Mouse (Mus musculus): Measurements from ENCODE around the gene Ugt8a. TPM values are rescaled to one million over a fixed set of nuclear protein-coding genes. Genes with fewer than 3 reads are reported as not detected.

Gene Ugt8a
- under 1 TPM; 0.17 to 0.72 TPM for total RNA-seq (2021)
- long read RNA-seq, experiment 1: 0 reads
- long read RNA-seq, experiment 2: 0 reads

DNA sequence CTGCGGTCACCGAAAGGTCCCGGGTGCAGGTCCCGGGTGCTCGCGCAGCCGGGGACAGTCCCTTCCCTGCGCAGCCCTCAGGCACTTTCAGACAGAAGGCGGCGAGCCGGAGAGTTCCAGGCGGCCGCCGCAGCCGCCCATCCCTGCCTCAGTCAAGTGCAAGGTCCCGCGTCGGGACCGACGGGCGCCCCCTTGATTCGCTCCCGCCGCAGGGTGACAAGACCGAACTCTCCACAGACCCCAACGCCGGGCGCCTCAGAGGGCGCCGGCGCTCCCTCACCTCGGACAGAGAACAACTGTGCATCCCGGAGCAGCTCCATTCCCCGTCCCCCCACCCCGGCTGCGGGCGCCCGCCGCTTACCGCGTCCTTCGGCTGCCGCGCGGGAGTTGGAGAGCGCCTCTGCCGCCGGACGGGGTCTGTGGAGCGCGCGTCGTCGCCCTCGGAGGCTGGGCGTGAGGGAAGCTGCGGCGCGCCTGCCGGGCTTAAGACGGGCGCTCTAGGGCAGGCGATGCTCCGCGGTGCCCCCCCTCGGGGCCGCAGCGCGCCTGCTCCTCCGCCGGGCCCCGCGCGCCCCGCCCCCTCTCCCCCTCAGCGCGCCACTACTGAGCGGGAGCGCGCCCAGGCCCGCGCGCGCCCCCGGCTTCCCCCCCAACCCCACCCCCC is at the start of gene Ugt8a:
Gene Ugt8a, minus strand, starts transcription at position 528 of the 664 bp plus-strand sequence.
- intact Hi-C loops (cut with DNase I): no loop called here
- peak in 1 of 2 experiments; percentile 1 for DNase-seq

- no peak for DNase-seq
- intact Hi-C loops (cut with DNase I): no loop called here
These were observed 48.2 kb upstream of the Ugt8a start for GRCm38 (mm10) chr3:125986639-125987038.

- intact Hi-C loops (cut with DNase I): no loop called here
- DNase-seq: no peak
These were observed 45.4 kb upstream of the Ugt8a start for GRCm38 (mm10) chr3:125983707-125984420.

- intact Hi-C loops (cut with DNase I): no loop called here
- DNase-seq: no peak
These were observed 41.1 kb upstream of the Ugt8a start for GRCm38 (mm10) chr3:125979475-125979874.

DNA sequence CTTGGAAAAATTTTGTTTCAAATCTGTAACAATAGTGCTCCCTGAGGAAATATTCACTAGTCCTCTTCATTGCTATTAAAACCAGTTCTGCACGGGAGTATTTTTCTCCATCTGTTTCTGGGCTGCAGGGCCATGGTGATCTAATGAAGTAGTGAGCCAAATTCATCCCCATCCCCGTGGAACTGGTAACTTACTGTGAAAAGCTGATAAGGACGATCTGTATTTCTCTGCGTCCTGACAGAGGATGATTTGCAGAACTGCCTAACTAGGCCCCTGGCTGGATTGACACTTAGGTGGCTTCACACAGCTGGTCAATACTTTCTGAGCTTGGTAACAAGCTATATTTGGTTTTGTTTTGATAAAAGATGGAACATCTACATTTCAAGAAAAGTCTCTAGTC is 37.5 kb upstream of the Ugt8a start:
- DNase-seq: no peak
- intact Hi-C loops (cut with DNase I): no loop called here

- DNase-seq: no peak
- intact Hi-C loops (cut with DNase I): no loop called here
These were observed 31.0 kb upstream of the Ugt8a start for GRCm38 (mm10) chr3:125969458-125969857.

DNA sequence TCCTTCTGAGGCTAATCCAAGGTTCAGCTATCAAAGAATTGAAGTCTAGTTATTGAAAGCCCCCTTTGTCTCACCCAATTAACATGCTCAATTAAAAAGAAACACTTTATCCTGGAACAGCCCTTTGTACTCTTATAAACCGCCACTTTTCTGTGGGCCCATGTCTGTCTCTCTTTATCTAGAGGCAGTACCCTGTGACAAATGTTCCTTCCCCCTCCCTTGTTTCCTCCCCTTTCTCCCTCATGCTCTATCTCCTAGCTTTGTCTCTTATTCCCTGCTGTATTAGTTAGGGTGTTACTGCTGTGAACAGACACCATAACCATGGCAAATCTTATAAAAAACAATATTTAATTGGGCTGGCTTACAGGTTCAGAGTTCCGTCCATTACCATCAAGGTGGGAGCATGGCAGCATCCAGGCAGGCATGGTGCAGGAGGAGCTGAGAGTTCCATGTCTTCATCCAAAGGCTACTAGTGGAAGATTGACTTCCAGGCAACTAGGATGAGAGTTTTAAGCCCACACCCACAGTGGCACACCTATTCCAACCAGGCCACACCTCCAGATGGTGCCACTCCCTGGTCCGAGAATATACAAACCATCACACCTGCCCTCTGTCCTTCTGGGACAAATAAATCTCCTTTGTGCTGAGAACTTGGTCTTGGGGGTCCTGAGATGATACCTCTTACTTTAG is 17.9 kb upstream of the Ugt8a start:
- DNase-seq: no peak
- intact Hi-C loops (cut with DNase I): no loop called here

- DNase-seq: no peak
- intact Hi-C loops (cut with DNase I): no loop called here
These were observed 16.5 kb upstream of the Ugt8a start for GRCm38 (mm10) chr3:125954881-125955280.

DNA sequence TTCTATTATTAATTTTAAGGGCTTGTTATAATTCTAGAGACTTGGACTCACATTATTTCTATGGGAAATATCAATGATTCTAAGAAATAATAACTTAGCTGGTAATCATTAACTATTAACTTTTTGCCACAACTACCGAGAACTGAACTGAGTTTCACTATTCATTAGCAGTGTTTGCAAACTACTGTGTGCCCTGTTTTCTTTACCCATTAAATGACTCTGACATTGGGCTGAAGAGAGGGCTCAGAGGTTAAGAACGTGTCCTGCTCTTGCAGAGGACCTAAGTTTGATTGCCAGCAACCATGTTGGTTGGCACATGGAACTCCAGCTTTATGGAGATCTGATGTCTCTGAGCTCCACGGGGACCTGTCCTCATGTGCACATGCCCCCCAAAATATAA is 2.4 kb upstream of the Ugt8a start:
- intact Hi-C loops (cut with DNase I): no loop called here
- DNase-seq: no peak

- DNase-seq: no peak
- intact Hi-C loops (cut with DNase I): no loop called here
These were observed 314 bp upstream of the Ugt8a start for GRCm38 (mm10) chr3:125938756-125939109.

- intact Hi-C loops (cut with DNase I): no loop called here
These were observed 805 bp downstream of the Ugt8a start for GRCm38 (mm10) chr3:125937536-125938091.

DNA sequence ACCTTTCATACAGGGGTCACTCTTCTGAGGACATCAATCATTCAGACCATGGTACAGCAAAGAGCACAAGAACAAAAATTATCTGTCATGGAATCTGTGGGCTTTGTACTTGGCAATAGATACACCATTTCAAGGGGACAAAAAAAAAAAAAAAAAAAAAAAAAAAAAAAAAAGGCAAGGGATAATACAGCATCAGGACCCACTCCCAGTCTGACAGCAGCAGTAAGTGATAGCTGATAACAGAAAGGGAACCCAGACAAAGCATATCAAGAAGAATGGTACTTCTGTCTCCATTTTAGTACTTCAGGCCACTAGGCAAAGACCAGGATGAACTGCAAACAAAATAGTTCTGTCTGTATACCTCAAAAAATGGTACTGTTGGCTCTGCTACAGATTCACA is 2.6 kb downstream of the Ugt8a start:
- intact Hi-C loops (cut with DNase I): no loop called here
- no peak for DNase-seq

More at GRCm38 (mm10) chr3:125937536-125938091, 805 bp downstream of the Ugt8a start:
- no peak for DNase-seq

- intact Hi-C loops (cut with DNase I): no loop called here
- DNase-seq: no peak
These were observed 5.7 kb downstream of the Ugt8a start for GRCm38 (mm10) chr3:125932594-125933237.

GRCm38 (mm10) chr3:125931059-125931458 is 7.4 kb downstream of the Ugt8a start:
- no peak for DNase-seq
- intact Hi-C loops (cut with DNase I): no loop called here

DNA sequence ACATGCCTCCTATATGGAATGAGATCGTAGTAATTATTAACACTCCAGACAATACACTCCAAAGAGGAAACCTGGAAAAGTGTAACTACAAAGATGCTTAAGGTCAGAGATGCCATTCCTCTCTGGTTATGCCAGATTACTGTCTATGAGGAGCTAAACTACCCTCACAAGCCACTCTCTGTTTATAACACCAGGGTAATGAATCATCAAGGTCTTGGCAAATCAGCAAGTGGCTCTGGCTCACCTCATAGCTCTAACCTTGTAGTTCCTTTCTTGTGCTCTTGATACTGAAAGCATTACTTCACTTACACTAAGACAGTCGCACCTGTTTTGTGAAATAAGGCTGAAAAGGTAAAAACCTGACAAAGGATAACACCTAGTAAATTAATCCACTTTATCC is 17.5 kb downstream of the Ugt8a start:
- intact Hi-C loops (cut with DNase I): no loop called here
- DNase-seq: no peak

GRCm38 (mm10) chr3:125898976-125899375 is 39.4 kb downstream of the Ugt8a start:
- intact Hi-C loops (cut with DNase I): no loop called here
- no peak for DNase-seq

- DNase-seq: no peak
- intact Hi-C loops (cut with DNase I): no loop called here
These were observed 51.3 kb downstream of the Ugt8a start for GRCm38 (mm10) chr3:125887109-125887508.

- intact Hi-C loops (cut with DNase I): no loop called here
- DNase-seq: no peak
These were observed 53.5 kb downstream of the Ugt8a start for GRCm38 (mm10) chr3:125884879-125885278.

DNA sequence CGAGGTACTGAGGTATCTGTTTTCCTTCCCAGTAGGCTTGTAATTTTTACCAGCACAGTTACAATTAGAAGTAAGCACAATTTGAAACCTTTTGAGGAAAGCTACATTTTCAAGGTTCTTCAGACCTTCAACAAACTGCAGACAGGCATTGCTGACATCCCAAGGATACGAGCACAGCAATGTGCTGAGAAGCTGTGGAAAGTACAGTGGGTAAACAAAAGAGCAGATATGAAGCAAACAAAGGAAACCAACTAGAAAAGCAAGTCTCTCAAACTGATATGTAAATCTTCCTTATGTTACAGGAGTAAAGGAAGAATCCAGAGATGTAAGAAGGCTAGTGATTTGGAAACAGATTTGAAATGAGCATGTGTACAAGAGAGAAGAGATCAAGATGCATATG is 54.0 kb downstream of the Ugt8a start:
- DNase-seq: no peak
- intact Hi-C loops (cut with DNase I): no loop called here

- DNase-seq: no peak
- intact Hi-C loops (cut with DNase I): no loop called here
These were observed 55.4 kb downstream of the Ugt8a start for GRCm38 (mm10) chr3:125883009-125883408.

DNA sequence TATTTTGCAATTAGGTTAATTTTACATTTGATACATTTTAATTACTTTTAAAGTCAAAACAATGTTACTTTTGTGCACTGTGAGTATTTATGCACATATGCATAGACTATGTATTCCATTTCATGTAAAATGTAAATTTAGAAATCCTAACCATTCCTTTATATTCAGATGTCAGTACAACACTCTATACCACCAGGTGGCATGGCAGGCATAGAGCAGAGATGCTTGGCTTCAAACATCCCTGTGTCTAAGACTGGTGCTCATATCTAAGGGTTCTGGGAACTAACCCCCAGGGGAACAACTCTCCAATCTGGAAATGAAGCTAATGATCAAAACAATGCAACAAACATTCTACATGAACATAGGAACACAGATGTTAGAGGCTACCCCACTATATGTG is 56.6 kb downstream of the Ugt8a start:
- DNase-seq: no peak
- intact Hi-C loops (cut with DNase I): no loop called here
